Comparison of ENCODE assay signal across 7 mouse cellular contexts in genomic region chr13:97137466-97138400, GRCm38 (mm10). TPM values are rescaled to one million over a fixed set of nuclear protein-coding genes. Genes with fewer than 3 reads are reported as not detected.
DNase-seq lines count a peak whose midpoint lies in the region; ATAC-seq lines count a peak whose summit lies in the region.

Gene Gfm2, plus strand, starts transcription at chr13:97137937.
Gene Nsa2, minus strand, starts transcription at chr13:97137937.

- H3K9me3 ChIP-seq in embryonic facial prominence, embryonic 11.5 days (replicated peaks; ENCODE audit: control insufficient read depth, low read length) = no peaks in the 10 kb centered on the region
- no peaks in the 10 kb centered on the region for H3K9me3 ChIP-seq in limb, embryonic 10.5 days (replicated peaks)
- H3K9me3 ChIP-seq in midbrain, embryonic 13.5 days = no peaks in the 10 kb centered on the region

- DNase-seq in adrenal gland, postnatal 14 days = peak; percentile 93
- DNase-seq in embryonic facial prominence, embryonic 11.5 days (ENCODE audit: low spot score) = peak; percentile 95
- peak; percentile 91 for DNase-seq in kidney, adult 11 months
- peak; percentile 90 for DNase-seq in limb, embryonic 10.5 days (ENCODE audit: low spot score)
- DNase-seq in spleen, adult 12 weeks (ENCODE audit: low spot score) = peak; percentile 84

- H3K27ac ChIP-seq in embryonic facial prominence, embryonic 11.5 days (replicated peaks; ENCODE audit: low read depth, low read length) = peak within 1 kb of the TSS; percentile 68
- peak within 1 kb of the TSS; percentile 91 for H3K27ac ChIP-seq in limb, embryonic 10.5 days
- H3K27ac ChIP-seq in midbrain, embryonic 13.5 days = peak within 1 kb of the TSS; percentile 91

- ATAC-seq in embryonic facial prominence, embryonic 11.5 days (replicated peaks; ENCODE audit: insufficient number of reproducible peaks, low FRiP score, low TSS enrichment, low read depth) = peak; percentile 97
- ATAC-seq in granulocyte monocyte progenitor cell, adult 5-6 weeks (replicated peaks; ENCODE audit: poor library complexity, severe bottlenecking) = peak; percentile 99
- ATAC-seq in midbrain, embryonic 13.5 days = peak; percentile 98

- no peaks in the 10 kb centered on the region for H3K4me1 ChIP-seq in embryonic facial prominence, embryonic 11.5 days (ENCODE audit: control insufficient read depth, insufficient read depth, low read length)
- H3K4me1 ChIP-seq in limb, embryonic 10.5 days = peaks cover 5% of the 10 kb centered on the region; the same call in 1 of the 2 replicates
- peaks cover 13% of the 10 kb centered on the region for H3K4me1 ChIP-seq in midbrain, embryonic 13.5 days (replicated peaks)

- WGBS in embryonic facial prominence, embryonic 11.5 days = under 1% methylated on average over 57 of the region's 57 CpGs
- WGBS in limb, embryonic 10.5 days = under 1% methylated on average over 57 of the region's 57 CpGs
- under 1% methylated on average over 57 of the region's 57 CpGs for WGBS in midbrain, embryonic 13.5 days

- H3K4me3 ChIP-seq in embryonic facial prominence, embryonic 11.5 days (ENCODE audit: low read depth, low read length) = peak within 1 kb of the TSS; percentile 76
- H3K4me3 ChIP-seq in limb, embryonic 10.5 days = peak within 1 kb of the TSS; percentile 92
- peak within 1 kb of the TSS; percentile 95 for H3K4me3 ChIP-seq in midbrain, embryonic 13.5 days (replicated peaks)

- H3K36me3 ChIP-seq in embryonic facial prominence, embryonic 11.5 days (replicated peaks; ENCODE audit: control insufficient read depth, insufficient read depth, low read depth, low read length) = no peaks in the 10 kb centered on the region
- peaks cover 39% of the 10 kb centered on the region for H3K36me3 ChIP-seq in limb, embryonic 10.5 days
- H3K36me3 ChIP-seq in midbrain, embryonic 13.5 days = peaks cover 18% of the 10 kb centered on the region

- H3K27me3 ChIP-seq in embryonic facial prominence, embryonic 11.5 days (ENCODE audit: control insufficient read depth, insufficient read depth, low read length) = no peaks in the 10 kb centered on the region
- no peaks in the 10 kb centered on the region for H3K27me3 ChIP-seq in limb, embryonic 10.5 days (ENCODE audit: low read depth, poor library complexity, severe bottlenecking)
- H3K27me3 ChIP-seq in midbrain, embryonic 13.5 days = no peaks in the 10 kb centered on the region

- H3K9ac ChIP-seq in embryonic facial prominence, embryonic 11.5 days (replicated peaks; ENCODE audit: low read length) = peak within 1 kb of the TSS; percentile 85
- H3K9ac ChIP-seq in midbrain, embryonic 13.5 days (replicated peaks) = peak within 1 kb of the TSS; percentile 93

- H3K4me2 ChIP-seq in embryonic facial prominence, embryonic 11.5 days (ENCODE audit: low read depth, low read length) = peak within 1 kb of the TSS; percentile 57
- peak within 1 kb of the TSS; percentile 69 for H3K4me2 ChIP-seq in midbrain, embryonic 13.5 days (replicated peaks)

RNA-seq across cellular contexts. Expression of gene Gfm2, which starts in this region (rescaled TPM):
- total RNA-seq in adrenal gland, postnatal 14 days (2021) = 38.0 and 40.9 TPM in 2 replicates
- polyA plus RNA-seq in embryonic facial prominence, embryonic 11.5 days (2014; fragmentation: Nextera tagmentation; extraction: Ambion mirVana) = 30.2 and 32.0 TPM in 2 replicates
- total RNA-seq in granulocyte monocyte progenitor cell, adult 5-6 weeks (2014; fragmentation: Nextera tagmentation) = 24.2 and 25.0 TPM in 2 replicates
- total RNA-seq in granulocyte monocyte progenitor cell, adult 5-6 weeks (2017) = 27.9 and 38.1 TPM in 2 replicates
- 41.0 and 41.5 TPM in 2 replicates for polyA plus RNA-seq in limb, embryonic 10.5 days (2016; fragmentation: Nextera tagmentation; extraction: Ambion mirVana)
- polyA plus RNA-seq in midbrain, embryonic 13.5 days (2015; fragmentation: Nextera tagmentation; extraction: Ambion mirVana) = 38.3 and 42.1 TPM in 2 replicates

RNA-seq across cellular contexts. Expression of gene Nsa2, which starts in this region (rescaled TPM):
- 92.3 and 110 TPM in 2 replicates for total RNA-seq in adrenal gland, postnatal 14 days (2021)
- 78.0 and 84.7 TPM in 2 replicates for polyA plus RNA-seq in embryonic facial prominence, embryonic 11.5 days (2014; fragmentation: Nextera tagmentation; extraction: Ambion mirVana)
- 192 and 208 TPM in 2 replicates for total RNA-seq in granulocyte monocyte progenitor cell, adult 5-6 weeks (2014; fragmentation: Nextera tagmentation)
- total RNA-seq in granulocyte monocyte progenitor cell, adult 5-6 weeks (2017) = 335 and 341 TPM in 2 replicates
- polyA plus RNA-seq in limb, embryonic 10.5 days (2016; fragmentation: Nextera tagmentation; extraction: Ambion mirVana) = 55.6 and 58.7 TPM in 2 replicates
- 42.9 and 51.0 TPM in 2 replicates for polyA plus RNA-seq in midbrain, embryonic 13.5 days (2015; fragmentation: Nextera tagmentation; extraction: Ambion mirVana)

Comparison
In these comparisons a context has a peak if more than half of its experiments do, and no peak if none do; other contexts are left out.
1. Peak in every context shown above with its lines: DNase-seq, ATAC-seq, H3K4me3 ChIP-seq and H3K27ac ChIP-seq.